Mouse (Mus musculus): ENCODE results near the gene Sptssb. TPM values are rescaled to one million over a fixed set of nuclear protein-coding genes. Genes with fewer than 3 reads are reported as not detected.

Gene Sptssb
- total and polyA plus RNA-seq, 3 experiments, result not detected

DNA sequence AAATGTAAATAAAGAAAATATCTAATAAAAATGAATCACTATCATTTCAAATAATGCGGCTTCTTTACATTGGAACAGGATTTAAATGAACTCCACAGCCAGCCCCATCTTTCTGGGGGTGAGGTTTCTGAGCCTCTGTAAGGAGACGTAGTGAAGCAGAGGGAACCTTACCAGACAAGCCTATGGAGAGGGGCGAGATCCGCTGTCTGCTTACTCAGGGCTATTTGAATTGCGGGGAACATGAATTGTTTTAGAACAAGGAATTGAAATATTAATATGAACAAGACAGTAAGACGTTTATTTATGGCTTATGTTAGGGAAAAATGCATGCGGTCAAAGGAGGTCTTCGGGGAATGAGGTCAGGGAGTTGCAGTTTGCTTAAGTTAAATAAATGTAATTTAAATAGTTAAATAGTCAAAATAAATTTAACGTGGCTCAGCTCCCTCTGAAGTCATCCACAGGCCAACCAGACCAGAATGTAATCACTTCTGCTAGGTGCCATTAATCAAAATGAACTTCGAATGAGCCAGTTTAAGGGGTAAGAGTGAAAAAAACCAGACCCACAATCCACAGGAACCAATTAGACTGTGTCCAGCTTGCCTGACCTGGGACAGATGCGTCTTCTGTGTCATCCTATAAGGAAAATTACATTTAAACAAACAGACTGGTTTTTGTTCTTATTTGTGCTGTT, 46.6 kb downstream of the Sptssb start:
- no peak overlapping the region for H3K4me3 ChIP-seq (replicated peaks in 1 of 3; ENCODE audit: low read depth in 2 of 3, low read length in 2 of 3, poor library complexity in 1 of 3)
- no peaks in the 10 kb centered on the region for H3K4me1 ChIP-seq (ENCODE audit: control insufficient read depth in 1 of 2, insufficient read depth in 2 of 2)
- dilution Hi-C loops (cut with MboI; ENCODE audit: extremely low pct_ligation_motif_present, extremely low pct_unique_long_range_greater_than_20kb, low sequenced_read_pairs), result no loop called here

DNA sequence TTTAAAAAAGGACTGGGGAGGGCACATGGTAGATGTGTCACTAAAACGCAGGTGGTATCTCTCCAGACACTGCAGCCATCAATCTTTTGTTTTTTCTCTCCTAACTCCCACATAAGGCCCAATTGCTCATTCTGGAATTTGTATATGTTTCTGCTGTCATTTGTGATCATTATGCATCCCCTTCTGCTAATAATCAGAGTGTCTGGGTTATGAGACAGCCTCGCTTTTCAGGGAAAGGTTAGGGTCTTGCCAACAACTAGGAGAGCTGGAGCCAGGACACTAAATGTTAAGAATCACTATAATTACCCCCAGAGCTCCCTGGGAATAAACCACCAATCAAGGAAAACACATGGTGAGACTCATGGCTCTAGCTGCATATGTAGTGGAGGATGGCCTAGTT, 47.3 kb downstream of the Sptssb start:
- no peaks in the 10 kb centered on the region for H3K4me1 ChIP-seq (ENCODE audit: control insufficient read depth in 1 of 2, insufficient read depth in 2 of 2)
- H3K79me2 ChIP-seq (replicated peaks; ENCODE audit: control insufficient read depth, extremely low read depth, insufficient read depth, poor library complexity, severe bottlenecking), result no peaks in the 10 kb centered on the region
- H3K9me3 ChIP-seq (replicated peaks; ENCODE audit: low read length), result no peaks in the 10 kb centered on the region
- no peak overlapping the region for H3K9ac ChIP-seq (ENCODE audit: insufficient read depth, low read depth)
- no peak overlapping the region for H3K27ac ChIP-seq (ENCODE audit: insufficient read depth, low read depth)
- in situ Hi-C loops (cut with MboI; ENCODE audit: low pct_ligation_motif_present, low pct_unique_long_range_greater_than_20kb, low sequenced_read_pairs), result no loop called here
- no peaks in the 10 kb centered on the region for H3K36me3 ChIP-seq (replicated peaks in 1 of 2; ENCODE audit: control insufficient read depth in 1 of 2, insufficient read depth in 1 of 2, low read length in 1 of 2)
- H3K4me3 ChIP-seq (replicated peaks in 1 of 3; ENCODE audit: low read depth in 2 of 3, low read length in 2 of 3, poor library complexity in 1 of 3), result no peak overlapping the region
- TF ChIP-seq IRF4 (IDR thresholded peaks at IDR 0.05; ENCODE audit: low read depth, low read length) (no peak), GABPA (IDR thresholded peaks at IDR 0.05; ENCODE audit: insufficient replicate concordance, low read depth, low read length) (no peak), NRF1 (IDR thresholded peaks at IDR 0.05; ENCODE audit: low read depth, low read length) (no peak), RCOR1 (conservative IDR thresholded peaks at IDR 0.05; ENCODE audit: low read depth, low read length) (no peak), MAFK (IDR thresholded peaks at IDR 0.05; ENCODE audit: insufficient replicate concordance, low read length) (no peak), EP300 (IDR thresholded peaks at IDR 0.05; ENCODE audit: low read length) (no peak), UBTF (IDR thresholded peaks at IDR 0.05; ENCODE audit: low read depth, low read length) (no peak), HCFC1 (IDR thresholded peaks at IDR 0.05; ENCODE audit: low read depth, low read length) (no peak), CTCF (conservative IDR thresholded peaks at IDR 0.05 in 1 of 2, IDR thresholded peaks at IDR 0.05 in 1 of 2; ENCODE audit: low read depth in 2 of 2, low read length in 2 of 2) (no peak), SIN3A (IDR thresholded peaks at IDR 0.05; ENCODE audit: low read length) (no peak), TCF12 (IDR thresholded peaks at IDR 0.05; ENCODE audit: low read depth, low read length) (no peak), SMC3 (IDR thresholded peaks at IDR 0.05; ENCODE audit: low read depth, low read length) (no peak)
- no peak overlapping the region for H3K4me2 ChIP-seq (ENCODE audit: insufficient read depth, low read depth, poor library complexity, severe bottlenecking)
- no peaks in the 10 kb centered on the region for H3K27me3 ChIP-seq (replicated peaks)
- dilution Hi-C loops (cut with MboI; ENCODE audit: extremely low pct_ligation_motif_present, extremely low pct_unique_long_range_greater_than_20kb, low sequenced_read_pairs), result no loop called here
- no peak for DNase-seq (ENCODE audit: extremely low read depth)

More for the DNA sequence above, 46.6 kb downstream of the Sptssb start:
- Histone ChIP-seq H3K9me3 (replicated peaks; ENCODE audit: low read length) (no peaks in the 10 kb centered on the region), H3K27ac (ENCODE audit: insufficient read depth, low read depth) (no peak overlapping the region), H3K27me3 (replicated peaks) (no peaks in the 10 kb centered on the region), H3K79me2 (replicated peaks; ENCODE audit: control insufficient read depth, extremely low read depth, insufficient read depth, poor library complexity, severe bottlenecking) (no peaks in the 10 kb centered on the region), H3K4me2 (ENCODE audit: insufficient read depth, low read depth, poor library complexity, severe bottlenecking) (no peak overlapping the region), H3K9ac (ENCODE audit: insufficient read depth, low read depth) (no peak overlapping the region), H3K36me3 (replicated peaks in 1 of 2; ENCODE audit: control insufficient read depth in 1 of 2, insufficient read depth in 1 of 2, low read length in 1 of 2) (no peaks in the 10 kb centered on the region)
- TF ChIP-seq ELF1 (IDR thresholded peaks at IDR 0.05; ENCODE audit: low read depth, low read length), result no peak
- TF ChIP-seq RAD21 (IDR thresholded peaks at IDR 0.05; ENCODE audit: low read depth, low read length), result no peak
- no peak for TF ChIP-seq NELFE (IDR thresholded peaks at IDR 0.05; ENCODE audit: low read depth, low read length)
- no peak for TF ChIP-seq CHD2 (IDR thresholded peaks at IDR 0.05; ENCODE audit: low read length)
- in situ Hi-C loops (cut with MboI; ENCODE audit: low pct_ligation_motif_present, low pct_unique_long_range_greater_than_20kb, low sequenced_read_pairs), result no loop called here
- DNase-seq (ENCODE audit: extremely low read depth), result no peak

All from CH12.LX (cell line).